Mouse (Mus musculus) forebrain, embryonic 16.5 days (tissue): ENCODE data around the gene Anxa5. TPM values are rescaled to one million over a fixed set of nuclear protein-coding genes. Genes with fewer than 3 reads are reported as not detected.

ENCODE experiments used
- ATAC-seq: fragments of 200-750 bp; cut with Nextera tagmentation; 2 replicates; pipeline ENCODE4 v1.8.0; 2017; ENCODE audit warnings: mild to moderate bottlenecking, moderate library complexity
- H3K27ac ChIP-seq: fragments of 300-500 bp; sonication (generic); 2 replicates; pipeline ENCODE4 v1.5.1; 2014; ENCODE audit warnings: low read length, control low read depth
- H3K27me3 ChIP-seq: fragments of 300-500 bp; sonication (generic); replicated peaks from 2 replicates; pipeline ENCODE4 v1.6.1; 2014; ENCODE audit warnings: low read length; ENCODE audit not compliant: control insufficient read depth, insufficient read depth
- H3K36me3 ChIP-seq: fragments of 300-500 bp; sonication (generic); 2 replicates; pipeline ENCODE4 v1.6.1; 2014; ENCODE audit not compliant: control insufficient read depth, insufficient read depth
- H3K4me1 ChIP-seq: fragments of 300-500 bp; sonication (generic); replicated peaks from 2 replicates; pipeline ENCODE4 v1.6.1; 2014; ENCODE audit warnings: low read length; ENCODE audit not compliant: control insufficient read depth, insufficient read depth
- H3K4me2 ChIP-seq: fragments of 300-500 bp; sonication (generic); 2 replicates; pipeline ENCODE4 v1.6.1; 2014; ENCODE audit warnings: mild to moderate bottlenecking, low read length, control low read depth
- H3K4me3 ChIP-seq: fragments of 300-500 bp; sonication (generic); replicated peaks from 2 replicates; pipeline ENCODE4 v1.5.1; 2014; ENCODE audit warnings: mild to moderate bottlenecking, low read length, control low read depth
- H3K9ac ChIP-seq: fragments of 300-500 bp; sonication (generic); replicated peaks from 2 replicates; pipeline ENCODE4 v1.6.1; 2014; ENCODE audit warnings: low read depth, low read length, control low read depth
- H3K9me3 ChIP-seq: fragments of 300-500 bp; sonication (generic); 2 replicates; pipeline ENCODE4 v1.6.1; 2016; ENCODE audit warnings: low read length; ENCODE audit not compliant: control insufficient read depth
- WGBS: fragments of 180-500 bp; shearing (Covaris S2); extraction: QIAGEN DNeasy Blood & Tissue Kit; methylation state at CpG from one replicate; pipeline ENCODE4 v1.1.7; 2014; 5-methylcytosine and 5-hydroxymethylcytosine counted together
- polyA plus RNA-seq: library from polyadenylated mRNA; unstranded; fragments of >200 nt; fragmentation: Nextera tagmentation; extraction: Ambion mirVana; gene quantifications from 2 replicates; pipeline ENCODE4 v1.2.1, GENCODE M21; 2015

Anxa5 gene
- polyA plus RNA-seq, 1 experiment from 2014 or later, result 54.3 TPM

- H3K4me2 ChIP-seq, result no peak overlapping the region
- 75% methylated on average over 6 of the region's 6 CpGs for WGBS
- no peaks in the 10 kb centered on the region for H3K36me3 ChIP-seq
- H3K4me1 ChIP-seq, result no peaks in the 10 kb centered on the region
- no peak overlapping the region for H3K9ac ChIP-seq
- no peak overlapping the region for H3K27ac ChIP-seq
- no peak overlapping the region for H3K4me3 ChIP-seq
- H3K9me3 ChIP-seq, result no peaks in the 10 kb centered on the region
- no peak for ATAC-seq
- H3K27me3 ChIP-seq, result no peaks in the 10 kb centered on the region
Observed at GRCm38 (mm10) chr3:36446918-36447317, 28.8 kb downstream of the Anxa5 start.

- 66% methylated on average over 5 of the region's 5 CpGs for WGBS
- Histone ChIP-seq H3K4me2 (no peak overlapping the region), H3K9ac (no peak overlapping the region), H3K4me3 (no peak overlapping the region), H3K36me3 (no peaks in the 10 kb centered on the region), H3K27ac (no peak overlapping the region), H3K9me3 (no peaks in the 10 kb centered on the region), H3K4me1 (no peaks in the 10 kb centered on the region), H3K27me3 (no peaks in the 10 kb centered on the region)
- ATAC-seq, result no peak
Observed at GRCm38 (mm10) chr3:36446506-36446905, 29.2 kb downstream of the Anxa5 start.

GRCm38 (mm10) chr3:36446041-36446440 lies 29.7 kb downstream of the Anxa5 start:
- 93% methylated on average over 3 of the region's 3 CpGs for WGBS
- no peak for ATAC-seq
- H3K36me3 ChIP-seq, result no peaks in the 10 kb centered on the region
- no peaks in the 10 kb centered on the region for H3K9me3 ChIP-seq
- H3K4me3 ChIP-seq, result no peak overlapping the region
- H3K27me3 ChIP-seq, result no peaks in the 10 kb centered on the region
- H3K9ac ChIP-seq, result no peak overlapping the region
- no peaks in the 10 kb centered on the region for H3K4me1 ChIP-seq
- H3K4me2 ChIP-seq, result no peak overlapping the region
- no peak overlapping the region for H3K27ac ChIP-seq

GRCm38 (mm10) chr3:36442426-36442825 lies 33.3 kb downstream of the Anxa5 start:
- Histone ChIP-seq H3K4me2 (no peak overlapping the region), H3K9me3 (no peaks in the 10 kb centered on the region), H3K36me3 (no peaks in the 10 kb centered on the region), H3K27me3 (no peaks in the 10 kb centered on the region), H3K4me3 (no peak overlapping the region), H3K4me1 (no peaks in the 10 kb centered on the region), H3K9ac (no peak overlapping the region), H3K27ac (no peak overlapping the region)
- WGBS, result 0% methylated on average over 2 of the region's 2 CpGs
- ATAC-seq, result peak; percentile 80

- Histone ChIP-seq H3K36me3 (no peaks in the 10 kb centered on the region), H3K4me2 (no peak overlapping the region), H3K4me3 (no peak overlapping the region), H3K4me1 (no peaks in the 10 kb centered on the region), H3K27ac (no peak overlapping the region), H3K9ac (no peak overlapping the region), H3K27me3 (no peaks in the 10 kb centered on the region), H3K9me3 (no peaks in the 10 kb centered on the region)
- WGBS, result 82% methylated on average over 4 of the region's 4 CpGs
- ATAC-seq, result no peak
Observed at GRCm38 (mm10) chr3:36440280-36440679, 35.4 kb downstream of the Anxa5 start.

GRCm38 (mm10) chr3:36430360-36430759 lies 45.3 kb downstream of the Anxa5 start:
- H3K27ac ChIP-seq, result no peak overlapping the region
- no peak overlapping the region for H3K9ac ChIP-seq
- WGBS, result 96% methylated on average over 1 of the region's 1 CpGs

GRCm38 (mm10) chr3:36427386-36427785 lies 48.3 kb downstream of the Anxa5 start:
- no peak overlapping the region for H3K4me2 ChIP-seq
- H3K27ac ChIP-seq, result no peak overlapping the region
- 96% methylated on average over 8 of the region's 8 CpGs for WGBS
- H3K4me1 ChIP-seq, result no peaks in the 10 kb centered on the region
- no peaks in the 10 kb centered on the region for H3K27me3 ChIP-seq
- ATAC-seq, result no peak
- no peaks in the 10 kb centered on the region for H3K9me3 ChIP-seq
- no peak overlapping the region for H3K4me3 ChIP-seq
- H3K9ac ChIP-seq, result no peak overlapping the region
- no peaks in the 10 kb centered on the region for H3K36me3 ChIP-seq

More at GRCm38 (mm10) chr3:36430360-36430759, 45.3 kb downstream of the Anxa5 start:
- Histone ChIP-seq H3K9me3 (no peaks in the 10 kb centered on the region), H3K4me1 (no peaks in the 10 kb centered on the region), H3K4me2 (no peak overlapping the region), H3K27me3 (no peaks in the 10 kb centered on the region), H3K4me3 (no peak overlapping the region), H3K36me3 (no peaks in the 10 kb centered on the region)
- no peak for ATAC-seq

GRCm38 (mm10) chr3:36409456-36409855 lies 66.2 kb downstream of the Anxa5 start:
- 88% methylated on average over 2 of the region's 2 CpGs for WGBS
- no peak overlapping the region for H3K27ac ChIP-seq
- ATAC-seq, result no peak
- no peak overlapping the region for H3K4me2 ChIP-seq
- H3K9ac ChIP-seq, result no peak overlapping the region
- H3K4me1 ChIP-seq, result 0 out of 2 replicates have a peak, but pooled peaks cover 2% of the 10 kb centered on the region
- no peaks in the 10 kb centered on the region for H3K9me3 ChIP-seq
- H3K27me3 ChIP-seq, result no peaks in the 10 kb centered on the region
- no peak overlapping the region for H3K4me3 ChIP-seq
- H3K36me3 ChIP-seq, result no peaks in the 10 kb centered on the region

GRCm38 (mm10) chr3:36406967-36407366 lies 68.7 kb downstream of the Anxa5 start:
- no peak overlapping the region for H3K4me2 ChIP-seq
- 0 out of 2 replicates have a peak, but pooled peaks cover 2% of the 10 kb centered on the region for H3K4me1 ChIP-seq
- no peak overlapping the region for H3K27ac ChIP-seq
- no peaks in the 10 kb centered on the region for H3K27me3 ChIP-seq
- no peak overlapping the region for H3K9ac ChIP-seq
- 97% methylated on average over 5 of the region's 5 CpGs for WGBS
- no peaks in the 10 kb centered on the region for H3K36me3 ChIP-seq
- no peak for ATAC-seq
- no peak overlapping the region for H3K4me3 ChIP-seq
- H3K9me3 ChIP-seq, result no peaks in the 10 kb centered on the region

GRCm38 (mm10) chr3:36406340-36406739 lies 69.4 kb downstream of the Anxa5 start:
- Histone ChIP-seq H3K27ac (no peak overlapping the region), H3K4me1 (0 out of 2 replicates have a peak, but pooled peaks cover 2% of the 10 kb centered on the region), H3K36me3 (no peaks in the 10 kb centered on the region), H3K9me3 (no peaks in the 10 kb centered on the region), H3K9ac (no peak overlapping the region), H3K4me2 (no peak overlapping the region), H3K4me3 (no peak overlapping the region), H3K27me3 (no peaks in the 10 kb centered on the region)
- peak; percentile 55 for ATAC-seq
- 40% methylated on average over 2 of the region's 2 CpGs for WGBS
